In the genomic region with DNA sequence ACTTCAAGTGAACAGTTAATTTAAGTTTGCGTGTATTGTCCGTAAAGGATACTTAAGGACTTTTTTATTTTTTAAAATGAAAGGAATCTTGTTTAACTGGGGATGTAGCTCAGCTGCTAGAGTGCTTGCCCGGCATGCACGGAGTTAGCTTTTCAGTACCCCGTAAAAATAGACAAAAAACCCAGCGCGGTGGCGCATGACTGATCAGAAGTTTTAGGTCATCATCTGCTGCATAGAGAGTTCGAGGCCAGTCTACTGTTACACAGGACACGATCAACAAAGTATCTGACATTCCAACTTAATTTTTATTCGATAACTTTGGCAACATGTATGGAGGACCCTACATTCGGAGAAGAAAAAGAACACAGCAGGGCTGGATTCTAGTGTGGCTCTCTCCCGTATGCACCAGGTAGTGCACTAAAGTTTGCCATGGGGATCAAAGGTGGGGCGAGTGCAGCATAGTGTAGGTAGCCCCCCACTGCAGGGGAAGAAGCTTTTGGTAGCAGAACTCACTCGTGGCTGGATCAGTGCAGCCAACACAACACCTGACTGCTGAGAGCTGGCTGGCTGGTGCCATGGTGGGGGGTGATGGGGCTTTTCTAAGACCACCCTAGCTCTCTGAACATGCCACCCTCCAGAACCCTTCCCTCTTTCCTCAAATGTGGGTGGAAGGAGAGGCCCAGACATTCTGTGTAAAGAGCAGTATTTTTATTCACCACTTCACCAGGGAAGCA, we compare ENCODE assay signal across 8 mouse cellular contexts. TPM values are rescaled to one million over a fixed set of nuclear protein-coding genes. Genes with fewer than 3 reads are reported as not detected.
DNase-seq lines count a peak whose midpoint lies in the region; ATAC-seq and TF ChIP-seq lines count a peak whose summit lies in the region.

No protein-coding gene starts in this region.

- no peak for TF ChIP-seq CTCF in bone marrow macrophage, adult 2 months (IDR thresholded peaks at IDR 0.05; ENCODE audit: low read depth, low read length)
- TF ChIP-seq CTCF in liver, postnatal 0 days (IDR thresholded peaks at IDR 0.05; ENCODE audit: low read depth), result no peak

- DNase-seq in heart, postnatal 36 days, result no peak
- no peak for DNase-seq in hindbrain, embryonic 10.5 days (ENCODE audit: low spot score)
- DNase-seq in liver, postnatal 0 days, result no peak
- no peak for DNase-seq in left cerebral cortex, adult 18-20 months (ENCODE audit: low spot score in 2 of 2)
- no peak for DNase-seq in urinary bladder, postnatal 4 days (ENCODE audit: low spot score in 2 of 2)
- DNase-seq in T-cell, adult 2 months (ENCODE audit: low spot score), result no peak

- no peaks in the 10 kb centered on the region for H3K9me3 ChIP-seq in heart, embryonic 13.5 days
- no peaks in the 10 kb centered on the region for H3K9me3 ChIP-seq in hindbrain, embryonic 10.5 days
- H3K9me3 ChIP-seq in liver, postnatal 0 days (ENCODE audit: low read length), result no peaks in the 10 kb centered on the region

- TF ChIP-seq EP300 in liver, postnatal 0 days (IDR thresholded peaks at IDR 0.05; ENCODE audit: low read depth), result no peak

- 29% methylated on average over 15 of the region's 15 CpGs for WGBS in heart, embryonic 13.5 days
- 36% methylated on average over 15 of the region's 15 CpGs for WGBS in hindbrain, embryonic 10.5 days
- 30% methylated on average over 15 of the region's 15 CpGs for WGBS in liver, postnatal 0 days (ENCODE audit: insufficient replicate concordance)

- H3K36me3 ChIP-seq in heart, embryonic 13.5 days, result peaks cover 27% of the 10 kb centered on the region
- H3K36me3 ChIP-seq in hindbrain, embryonic 10.5 days, result peaks cover 49% of the 10 kb centered on the region
- peaks cover 10% of the 10 kb centered on the region for H3K36me3 ChIP-seq in liver, postnatal 0 days (replicated peaks; ENCODE audit: insufficient read depth, low read length)

- TF ChIP-seq POLR2A in bone marrow macrophage, adult 2 months (IDR thresholded peaks at IDR 0.05; ENCODE audit: borderline replicate concordance, low read depth, low read length), result no peak

- intact Hi-C loops in heart, postnatal 36 days (cut with DNase I), result loop anchor here (2.0 to 5.0 kb wide), 3 partner anchors 91 to 251 kb away; partner anchors contain the start of gene Zfp592

- peak overlapping the region; percentile 74 for H3K27ac ChIP-seq in heart, embryonic 13.5 days (replicated peaks)
- H3K27ac ChIP-seq in bone marrow macrophage, adult 2 months (ENCODE audit: insufficient read depth, low read depth, low read length), result peak overlapping the region; percentile 71
- H3K27ac ChIP-seq in hindbrain, embryonic 10.5 days, result peak overlapping the region; percentile 89
- peak overlapping the region; percentile 88 for H3K27ac ChIP-seq in liver, postnatal 0 days (ENCODE audit: low read depth)

- H3K4me3 ChIP-seq in heart, embryonic 13.5 days, result peak overlapping the region; percentile 74
- peak overlapping the region; percentile 87 for H3K4me3 ChIP-seq in bone marrow macrophage, adult 2 months (ENCODE audit: insufficient read depth, low read length)
- peak overlapping the region; percentile 80 for H3K4me3 ChIP-seq in hindbrain, embryonic 10.5 days
- peak overlapping the region; percentile 58 for H3K4me3 ChIP-seq in liver, postnatal 0 days (ENCODE audit: low read depth, low read length)

- peak overlapping the region; percentile 85 for H3K9ac ChIP-seq in heart, embryonic 13.5 days
- H3K9ac ChIP-seq in liver, postnatal 0 days (replicated peaks), result peak overlapping the region; percentile 64

- H3K27me3 ChIP-seq in heart, embryonic 13.5 days (replicated peaks), result peaks cover 9% of the 10 kb centered on the region; the same call in 1 of the 2 replicates
- H3K27me3 ChIP-seq in hindbrain, embryonic 10.5 days (ENCODE audit: insufficient read depth, poor library complexity, severe bottlenecking), result 0 out of 2 replicates have a peak, but pooled peaks cover 7% of the 10 kb centered on the region
- no peaks in the 10 kb centered on the region for H3K27me3 ChIP-seq in liver, postnatal 0 days (ENCODE audit: insufficient read depth, low read length)

- no peak for ATAC-seq in heart, embryonic 13.5 days (ENCODE audit: extremely low read depth, insufficient number of reproducible peaks, low FRiP score, low TSS enrichment)
- ATAC-seq in liver, postnatal 0 days, result 0 out of 2 replicates have a peak, but pooled peaks have one; percentile 22

- H3K4me2 ChIP-seq in heart, embryonic 13.5 days, result peak overlapping the region; percentile 86
- H3K4me2 ChIP-seq in liver, postnatal 0 days (ENCODE audit: low read depth, low read length), result peak overlapping the region; percentile 82

- peaks cover 30% of the 10 kb centered on the region for H3K4me1 ChIP-seq in heart, embryonic 13.5 days
- peaks cover 18% of the 10 kb centered on the region for H3K4me1 ChIP-seq in bone marrow macrophage, adult 2 months (ENCODE audit: control insufficient read depth, insufficient read depth, low read length)
- H3K4me1 ChIP-seq in hindbrain, embryonic 10.5 days (replicated peaks), result peaks cover 40% of the 10 kb centered on the region
- peaks cover 18% of the 10 kb centered on the region for H3K4me1 ChIP-seq in liver, postnatal 0 days (ENCODE audit: insufficient read depth)

RNA-seq across cellular contexts. Expression of gene Wdr73, which starts 0.6 kb away (rescaled TPM):
- polyA plus RNA-seq in heart, embryonic 13.5 days (2015; fragmentation: Nextera tagmentation; extraction: Ambion mirVana), result 15.6 and 18.9 TPM in 2 replicates
- total RNA-seq in heart, postnatal 36 days (2021), result 1 to 10 TPM; 5.1 to 5.6 TPM
- 9.3 and 10.7 TPM in 2 replicates for polyA plus RNA-seq in bone marrow macrophage, adult 2 months (2012; ENCODE audit: insufficient read depth, insufficient read length, missing spikeins)
- 46.3 and 48.4 TPM in 2 replicates for polyA plus RNA-seq in hindbrain, embryonic 10.5 days (2016; fragmentation: Nextera tagmentation; extraction: Ambion mirVana)
- 10.1 and 13.6 TPM in 2 replicates for polyA plus RNA-seq in liver, postnatal 0 days (2015; fragmentation: Nextera tagmentation; extraction: Ambion mirVana)
- 10 to 100 TPM; 27.5 to 29.9 TPM for total RNA-seq in left cerebral cortex, adult 18-20 months (2021)

RNA-seq across cellular contexts. Expression of gene Nmb, which starts 3.2 kb away (rescaled TPM):
- 3.0 and 3.2 TPM in 2 replicates for polyA plus RNA-seq in heart, embryonic 13.5 days (2015; fragmentation: Nextera tagmentation; extraction: Ambion mirVana)
- total RNA-seq in heart, postnatal 36 days (2021), result 1 to 10 TPM; 5.9 to 8.8 TPM
- polyA plus RNA-seq in bone marrow macrophage, adult 2 months (2012; ENCODE audit: insufficient read depth, insufficient read length, missing spikeins), result 3.0 and 4.2 TPM in 2 replicates
- polyA plus RNA-seq in hindbrain, embryonic 10.5 days (2016; fragmentation: Nextera tagmentation; extraction: Ambion mirVana), result 6.7 and 8.6 TPM in 2 replicates
- 1.4 and 1.7 TPM in 2 replicates for polyA plus RNA-seq in liver, postnatal 0 days (2015; fragmentation: Nextera tagmentation; extraction: Ambion mirVana)
- total RNA-seq in left cerebral cortex, adult 18-20 months (2021), result 1 to 10 TPM; 5.3 to 6.0 TPM

RNA-seq across cellular contexts. Expression of gene Zscan2, which starts 41.0 kb away (rescaled TPM):
- 1.9 TPM in 2 replicates for polyA plus RNA-seq in heart, embryonic 13.5 days (2015; fragmentation: Nextera tagmentation; extraction: Ambion mirVana)
- total RNA-seq in heart, postnatal 36 days (2021), result 1 to 10 TPM; 5.5 to 5.7 TPM
- polyA plus RNA-seq in bone marrow macrophage, adult 2 months (2012; ENCODE audit: insufficient read depth, insufficient read length, missing spikeins), result 2.1 and 3.6 TPM in 2 replicates
- polyA plus RNA-seq in hindbrain, embryonic 10.5 days (2016; fragmentation: Nextera tagmentation; extraction: Ambion mirVana), result 3.6 and 4.0 TPM in 2 replicates
- 0.43 and 0.47 TPM in 2 replicates for polyA plus RNA-seq in liver, postnatal 0 days (2015; fragmentation: Nextera tagmentation; extraction: Ambion mirVana)
- 10 to 100 TPM; 15.9 to 17.0 TPM for total RNA-seq in left cerebral cortex, adult 18-20 months (2021)

RNA-seq across cellular contexts. Expression of gene Sec11a, which starts 45.9 kb away (rescaled TPM):
- polyA plus RNA-seq in heart, embryonic 13.5 days (2015; fragmentation: Nextera tagmentation; extraction: Ambion mirVana), result 132 and 155 TPM in 2 replicates
- 10 to 100 TPM; 51.2 to 52.2 TPM for total RNA-seq in heart, postnatal 36 days (2021)
- 99.2 and 105 TPM in 2 replicates for polyA plus RNA-seq in bone marrow macrophage, adult 2 months (2012; ENCODE audit: insufficient read depth, insufficient read length, missing spikeins)
- 187 and 192 TPM in 2 replicates for polyA plus RNA-seq in hindbrain, embryonic 10.5 days (2016; fragmentation: Nextera tagmentation; extraction: Ambion mirVana)
- polyA plus RNA-seq in liver, postnatal 0 days (2015; fragmentation: Nextera tagmentation; extraction: Ambion mirVana), result 82.0 and 89.4 TPM in 2 replicates
- total RNA-seq in left cerebral cortex, adult 18-20 months (2021), result 10 to 100 TPM; 46.4 to 51.0 TPM
